Mouse (Mus musculus) lung, adult 2 months (tissue): ENCODE results near the gene Bcl11b.

Source experiments
- CTCF ChIP-seq: fragments of 200-500 bp; IDR thresholded peaks from 2 replicates; pipeline ENCODE4 v1.5.1; 2011; ENCODE audit warnings: mild to moderate bottlenecking, low read length, control low read depth; ENCODE audit not compliant: insufficient read depth
- POLR2A ChIP-seq: fragments of 200-500 bp; IDR thresholded peaks from 2 replicates; pipeline ENCODE4 v1.6.1; 2011; ENCODE audit warnings: low read depth, mild to moderate bottlenecking, control low read depth, low read length, borderline replicate concordance; ENCODE audit errors: extremely low read depth

DNA sequence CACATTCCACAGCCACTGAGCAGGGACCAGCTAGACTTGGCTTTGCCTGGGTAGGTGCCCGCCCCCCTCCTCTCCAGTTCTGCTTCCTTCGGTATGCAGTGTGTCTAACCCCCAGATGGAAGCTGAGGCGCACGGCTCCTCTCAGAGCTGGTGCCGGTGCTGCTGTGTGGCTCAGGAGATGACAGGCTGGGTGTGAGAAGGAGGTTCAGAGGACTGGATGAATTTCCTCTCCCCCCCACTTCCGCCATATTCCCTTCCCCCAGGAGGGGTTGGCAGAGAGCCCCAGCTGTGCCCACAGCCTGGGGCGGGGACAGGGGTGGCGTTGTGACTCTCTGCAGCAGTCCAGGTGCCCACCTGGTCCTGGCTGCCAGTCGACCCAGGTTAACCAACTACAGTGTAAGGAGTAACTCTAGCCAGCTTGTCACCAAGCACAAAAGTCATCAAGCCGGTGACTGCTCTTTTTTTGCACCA, 75.4 kb downstream of the Bcl11b start:
- TF ChIP-seq POLR2A: no peak
- no peak for TF ChIP-seq CTCF
